Mouse (Mus musculus) neural tube, embryonic 14.5 days (tissue): ENCODE measurements at regions not wholly inside any gene's neighbourhood (a gene's known extent, or its start where the extent isn't known, plus 50 kb on each side); places are given as distances from the start of the nearest gene placed in this dataset.

Experiments
- ATAC-seq: fragments of 200-750 bp; cut with Nextera tagmentation; 2 replicates; pipeline ENCODE4 v1.8.0; 2017; ENCODE audit warnings: low read depth, mild to moderate bottlenecking, moderate TSS enrichment, moderate library complexity
- H3K27ac ChIP-seq: fragments of 300-500 bp; sonication (generic); 2 replicates; pipeline ENCODE4 v1.5.1; 2014; ENCODE audit warnings: low read depth, mild to moderate bottlenecking, control low read depth, low read length, moderate library complexity, mixed read lengths
- H3K27me3 ChIP-seq: fragments of 300-500 bp; sonication (generic); 2 replicates; pipeline ENCODE4 v1.6.1; 2014; ENCODE audit warnings: low read length; ENCODE audit not compliant: control insufficient read depth, insufficient read depth
- H3K36me3 ChIP-seq: fragments of 300-500 bp; sonication (generic); 2 replicates; pipeline ENCODE4 v1.6.1; 2014; ENCODE audit warnings: low read length, mixed read lengths; ENCODE audit not compliant: control insufficient read depth, insufficient read depth
- H3K4me1 ChIP-seq: fragments of 300-500 bp; sonication (generic); 2 replicates; pipeline ENCODE4 v1.6.1; 2014; ENCODE audit warnings: low read length; ENCODE audit not compliant: control insufficient read depth, insufficient read depth
- H3K4me2 ChIP-seq: fragments of 300-500 bp; sonication (generic); 2 replicates; pipeline ENCODE4 v1.6.1; 2014; ENCODE audit warnings: mild to moderate bottlenecking, low read depth, low read length, control low read depth
- H3K4me3 ChIP-seq: fragments of 300-500 bp; sonication (generic); 2 replicates; pipeline ENCODE4 v1.5.1; 2014; ENCODE audit warnings: low read depth, low read length, control low read depth, mixed read lengths
- H3K9ac ChIP-seq: fragments of 300-500 bp; sonication (generic); replicated peaks from 2 replicates; pipeline ENCODE4 v1.6.1; 2014; ENCODE audit warnings: low read depth, mild to moderate bottlenecking, control low read depth, low read length, mixed read lengths
- H3K9me3 ChIP-seq: fragments of 300-500 bp; sonication (generic); 2 replicates; pipeline ENCODE4 v1.6.1; 2016; ENCODE audit warnings: low read length; ENCODE audit not compliant: control insufficient read depth
- WGBS: fragments of 180-500 bp; shearing (Covaris S2); extraction: QIAGEN DNeasy Blood & Tissue Kit; methylation state at CpG from one replicate; pipeline ENCODE4 v1.1.7; 2014; 5-methylcytosine and 5-hydroxymethylcytosine counted together

- H3K4me2 ChIP-seq: no peak overlapping the region
- H3K27ac ChIP-seq: no peak overlapping the region
- no peaks in the 10 kb centered on the region for H3K36me3 ChIP-seq
- no peak overlapping the region for H3K9ac ChIP-seq
- H3K9me3 ChIP-seq: no peaks in the 10 kb centered on the region
- H3K4me1 ChIP-seq: no peaks in the 10 kb centered on the region
- H3K4me3 ChIP-seq: no peak overlapping the region
- 26% methylated on average over 6 of the region's 6 CpGs for WGBS
- no peak for ATAC-seq
- no peaks in the 10 kb centered on the region for H3K27me3 ChIP-seq
These were observed 270.1 kb upstream of the Tbx3 start for GRCm38 (mm10) chr5:119400223-119400935.

GRCm38 (mm10) chr5:119401915-119402314, 268.6 kb upstream of the Tbx3 start:
- H3K9ac ChIP-seq: no peak overlapping the region
- 82% methylated on average over 8 of the region's 8 CpGs for WGBS
- no peak overlapping the region for H3K27ac ChIP-seq
- H3K4me2 ChIP-seq: no peak overlapping the region
- H3K36me3 ChIP-seq: no peaks in the 10 kb centered on the region
- H3K27me3 ChIP-seq: no peaks in the 10 kb centered on the region
- no peaks in the 10 kb centered on the region for H3K9me3 ChIP-seq
- no peak overlapping the region for H3K4me3 ChIP-seq
- H3K4me1 ChIP-seq: no peaks in the 10 kb centered on the region
- no peak for ATAC-seq

DNA sequence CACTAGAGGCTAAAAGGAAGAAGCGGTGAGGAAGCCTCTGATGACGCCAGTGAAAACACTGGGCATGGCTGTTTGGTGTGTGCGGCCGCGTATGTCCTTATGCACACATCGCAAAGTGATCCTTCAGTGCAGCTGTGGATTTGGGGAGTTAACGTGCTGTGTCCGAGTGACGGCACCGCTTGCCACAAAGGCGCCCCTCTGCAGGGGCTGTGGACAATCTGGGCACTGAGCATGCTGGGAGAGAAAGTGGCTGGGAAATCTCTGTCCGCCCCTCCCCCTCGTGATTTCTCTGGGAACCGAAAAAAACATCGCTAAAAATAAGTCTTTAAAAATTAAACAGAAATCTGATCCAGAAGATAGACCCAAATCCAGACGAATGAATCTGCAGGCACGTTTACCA, 267.8 kb upstream of the Tbx3 start:
- Histone ChIP-seq H3K36me3 (no peaks in the 10 kb centered on the region), H3K4me2 (no peak overlapping the region), H3K4me3 (no peak overlapping the region), H3K4me1 (no peaks in the 10 kb centered on the region), H3K9me3 (no peaks in the 10 kb centered on the region), H3K27ac (no peak overlapping the region), H3K27me3 (no peaks in the 10 kb centered on the region), H3K9ac (no peak overlapping the region)
- WGBS: 63% methylated on average over 17 of the region's 17 CpGs
- ATAC-seq: no peak

DNA sequence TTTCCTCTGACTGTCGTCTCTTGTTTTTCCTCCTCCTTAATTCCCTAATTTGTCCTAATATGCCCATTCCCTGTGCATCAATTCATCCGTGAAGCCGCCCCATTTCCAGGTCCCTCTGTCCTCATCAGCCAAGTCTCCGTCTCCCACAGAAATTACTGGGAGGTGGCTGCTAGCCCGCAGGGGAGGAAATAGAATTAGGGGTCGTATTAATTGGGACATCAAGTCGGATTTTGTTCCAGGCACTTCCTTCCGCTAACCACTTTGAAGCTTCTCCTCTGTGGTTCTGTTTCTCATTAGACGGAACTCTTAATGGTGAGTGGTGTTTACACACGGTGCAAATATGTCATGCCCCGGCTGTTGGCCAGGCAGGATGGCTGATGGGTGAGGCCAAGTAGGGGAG, 259.5 kb upstream of the Tbx3 start:
- Histone ChIP-seq H3K4me3 (no peak overlapping the region), H3K27me3 (no peaks in the 10 kb centered on the region), H3K9me3 (no peaks in the 10 kb centered on the region), H3K36me3 (no peaks in the 10 kb centered on the region), H3K27ac (no peak overlapping the region), H3K4me1 (no peaks in the 10 kb centered on the region), H3K9ac (no peak overlapping the region), H3K4me2 (no peak overlapping the region)
- 67% methylated on average over 11 of the region's 11 CpGs for WGBS
- ATAC-seq: no peak

GRCm38 (mm10) chr5:119415835-119416234, 254.6 kb upstream of the Tbx3 start:
- Histone ChIP-seq H3K4me1 (no peaks in the 10 kb centered on the region), H3K27me3 (no peaks in the 10 kb centered on the region), H3K4me3 (no peak overlapping the region), H3K4me2 (no peak overlapping the region), H3K27ac (no peak overlapping the region), H3K36me3 (no peaks in the 10 kb centered on the region), H3K9ac (no peak overlapping the region), H3K9me3 (no peaks in the 10 kb centered on the region)
- WGBS: 85% methylated on average over 11 of the region's 11 CpGs
- ATAC-seq: no peak

DNA sequence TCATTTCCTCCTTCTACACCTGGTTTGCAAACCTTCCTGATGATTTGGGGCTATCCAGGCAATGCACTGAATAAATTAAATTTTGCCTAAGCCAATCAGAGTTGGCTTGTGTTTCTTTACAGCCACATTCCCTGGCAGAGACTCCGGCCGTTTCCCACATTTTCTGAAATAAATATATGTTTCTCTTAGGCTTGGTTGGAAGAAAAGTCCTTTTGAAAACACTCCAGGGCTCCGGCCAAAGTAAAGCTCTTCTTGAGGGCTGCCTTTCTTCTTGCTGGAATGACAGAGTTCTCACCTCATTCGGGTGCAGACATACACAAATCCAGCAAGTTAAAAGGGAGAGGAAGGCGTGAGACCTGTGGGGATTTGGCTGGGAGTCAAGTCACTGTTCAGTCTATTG, 252.0 kb upstream of the Tbx3 start:
- Histone ChIP-seq H3K4me3 (no peak overlapping the region), H3K36me3 (no peaks in the 10 kb centered on the region), H3K9me3 (no peaks in the 10 kb centered on the region), H3K27me3 (no peaks in the 10 kb centered on the region), H3K9ac (no peak overlapping the region), H3K4me2 (no peak overlapping the region), H3K27ac (no peak overlapping the region), H3K4me1 (no peaks in the 10 kb centered on the region)
- WGBS: 70% methylated on average over 5 of the region's 5 CpGs
- no peak for ATAC-seq

DNA sequence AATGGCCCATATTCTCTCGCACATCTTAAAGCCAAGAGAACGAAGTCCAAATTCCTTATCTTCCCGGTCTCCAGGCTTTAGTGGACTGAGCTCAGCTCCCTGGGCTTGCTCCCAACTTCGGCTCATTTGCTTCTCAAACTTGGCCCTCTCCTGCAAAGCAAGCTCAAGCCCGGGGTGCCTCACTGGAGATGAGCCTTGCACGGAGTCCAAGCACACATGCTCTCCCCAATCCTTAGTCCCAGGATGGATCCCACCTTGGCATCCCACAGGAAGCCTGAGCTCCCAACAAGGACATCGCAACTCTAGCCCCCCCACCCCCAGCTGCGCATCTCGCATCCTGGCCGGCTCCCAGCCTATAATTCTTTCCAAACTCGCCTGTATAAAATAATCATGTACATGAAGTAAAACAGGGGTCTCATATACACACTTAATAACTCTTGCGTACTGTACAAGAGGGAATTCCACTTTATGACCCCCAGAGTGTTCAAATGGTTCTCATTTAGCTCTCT, 242.9 kb upstream of the Tbx3 start:
- H3K4me2 ChIP-seq: no peak overlapping the region
- 86% methylated on average over 12 of the region's 12 CpGs for WGBS
- no peak for ATAC-seq
- no peaks in the 10 kb centered on the region for H3K4me1 ChIP-seq
- no peak overlapping the region for H3K27ac ChIP-seq
- H3K27me3 ChIP-seq: no peaks in the 10 kb centered on the region
- H3K4me3 ChIP-seq: no peak overlapping the region
- no peak overlapping the region for H3K9ac ChIP-seq
- no peaks in the 10 kb centered on the region for H3K36me3 ChIP-seq
- H3K9me3 ChIP-seq: no peaks in the 10 kb centered on the region

- Histone ChIP-seq H3K9me3 (no peaks in the 10 kb centered on the region), H3K27me3 (no peaks in the 10 kb centered on the region), H3K4me3 (no peak overlapping the region), H3K9ac (no peak overlapping the region), H3K4me2 (no peak overlapping the region), H3K36me3 (no peaks in the 10 kb centered on the region), H3K27ac (no peak overlapping the region), H3K4me1 (no peaks in the 10 kb centered on the region)
- 90% methylated on average over 9 of the region's 9 CpGs for WGBS
- no peak for ATAC-seq
These were observed 239.2 kb upstream of the Tbx3 start for GRCm38 (mm10) chr5:119431271-119431756.

DNA sequence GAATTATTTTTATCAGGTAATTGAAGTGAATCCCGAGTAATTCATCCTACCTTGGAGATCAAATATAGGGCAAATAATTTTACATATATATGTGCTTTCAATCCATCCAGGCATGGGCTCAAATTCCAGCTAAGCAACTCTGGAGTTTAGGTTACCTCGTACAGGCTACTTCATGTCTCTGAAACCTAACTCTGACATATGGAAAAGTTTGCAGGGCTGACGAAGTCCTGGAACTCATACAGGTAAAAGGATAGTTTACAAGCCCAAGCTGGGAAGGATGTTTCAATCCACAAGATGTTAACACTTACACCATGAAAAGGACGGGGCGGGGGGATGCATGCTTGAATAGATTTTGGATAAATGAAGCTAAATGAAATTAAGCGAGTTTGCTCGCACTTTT, 235.9 kb upstream of the Tbx3 start:
- Histone ChIP-seq H3K4me3 (no peak overlapping the region), H3K4me2 (no peak overlapping the region), H3K9ac (no peak overlapping the region), H3K27ac (no peak overlapping the region), H3K27me3 (no peaks in the 10 kb centered on the region), H3K9me3 (no peaks in the 10 kb centered on the region), H3K4me1 (no peaks in the 10 kb centered on the region), H3K36me3 (no peaks in the 10 kb centered on the region)
- 72% methylated on average over 7 of the region's 7 CpGs for WGBS
- ATAC-seq: no peak
